Mouse (Mus musculus) liver, adult 2 months (tissue): ENCODE data around the gene Anapc4.

ENCODE experiments used
- CTCF ChIP-seq: fragments of 200-500 bp; IDR thresholded peaks from 2 replicates; pipeline ENCODE4 v1.5.1; 2011; ENCODE audit warnings: low read depth, low read length, control low read depth
- POLR2A ChIP-seq: fragments of 200-500 bp; IDR thresholded peaks from 2 replicates; pipeline ENCODE4 v1.6.1; 2011; ENCODE audit warnings: low read length, control low read depth; ENCODE audit not compliant: insufficient read depth; ENCODE audit errors: extremely low read depth

- TF ChIP-seq POLR2A (no peak), CTCF (no peak)
Observed at GRCm38 (mm10) chr5:52818676-52819075, 15.1 kb upstream of the Anapc4 start.
